Mouse (Mus musculus) C2C12 (cell line): ENCODE measurements around the gene Hnrnpl.

Experiments used
- CTCF ChIP-seq: IDR thresholded peaks from one replicate; pipeline ENCODE4 v1.5.1; 2011; ENCODE audit not compliant: control insufficient read depth, insufficient read depth, insufficient read length
- MYOD1 ChIP-seq: IDR thresholded peaks from one replicate; pipeline ENCODE4 v1.6.1; 2011; ENCODE audit warnings: low read depth; ENCODE audit not compliant: control insufficient read depth, insufficient read length
- MYOG ChIP-seq: IDR thresholded peaks from one replicate; pipeline ENCODE4 v1.6.1; 2011; ENCODE audit not compliant: control insufficient read depth, insufficient read length; ENCODE audit errors: extremely low read depth

DNA sequence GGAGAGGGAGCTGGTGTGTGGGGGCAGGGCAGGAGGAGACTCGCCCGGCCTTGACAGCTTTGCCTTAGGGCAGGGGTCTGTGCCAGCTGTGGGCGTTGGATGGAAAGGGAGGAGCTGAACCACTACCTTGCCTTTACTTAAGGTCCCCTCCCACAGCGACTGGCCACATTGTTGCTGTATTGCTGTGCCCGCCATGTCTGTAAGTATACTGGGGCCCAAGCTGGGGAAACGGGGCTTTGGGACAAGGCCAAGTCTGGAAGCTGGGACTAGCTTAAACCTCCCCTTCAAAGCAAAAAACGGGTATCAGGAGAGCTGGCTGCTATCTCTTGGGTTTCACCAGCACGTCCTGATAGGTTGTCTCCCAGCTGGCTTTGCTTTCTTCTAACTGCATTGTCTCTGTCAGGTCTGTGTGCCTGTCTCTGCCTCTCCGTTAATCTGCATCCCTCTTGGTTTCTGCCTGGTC is 56.0 kb downstream of the Hnrnpl start:
- no peak for TF ChIP-seq CTCF
- no peak for TF ChIP-seq MYOD1
- TF ChIP-seq MYOG, result no peak
